Mouse (Mus musculus) CH12.LX (cell line): ENCODE measurements around the gene 4930544D05Rik. TPM values are rescaled to one million over a fixed set of nuclear protein-coding genes. Genes with fewer than 3 reads are reported as not detected.

Experiments used
- DNase-seq: peaks from one replicate; pipeline ENCODE4 v3.0.0-alpha.2; 2013; ENCODE audit errors: extremely low read depth
- H3K27ac ChIP-seq: 2 replicates; pipeline ENCODE4 v1.5.1; 2012; ENCODE audit warnings: low read depth, mild to moderate bottlenecking, control low read depth, moderate library complexity; ENCODE audit not compliant: insufficient read depth
- H3K27me3 ChIP-seq: replicated peaks from 2 replicates; pipeline ENCODE3; 2012; ENCODE audit warnings: inconsistent platforms
- H3K36me3 ChIP-seq, 2 experiments: replicated peaks in 1 of 2; 2 replicates each; pipeline versions ENCODE3 to v1.6.1; 2012; ENCODE audit warnings: inconsistent platforms in 1 of 2, low read length in 1 of 2, mild to moderate bottlenecking in 1 of 2, mixed read lengths in 1 of 2, moderate library complexity in 1 of 2; ENCODE audit not compliant: control insufficient read depth in 1 of 2, insufficient read depth in 1 of 2
- H3K4me1 ChIP-seq, 2 experiments: 2 replicates each; pipeline ENCODE4 v1.6.1; 2012; ENCODE audit warnings: inconsistent platforms in 1 of 2, moderate library complexity in 1 of 2; ENCODE audit not compliant: insufficient read depth in 2 of 2, control insufficient read depth in 1 of 2
- H3K4me2 ChIP-seq: 2 replicates; pipeline ENCODE4 v1.6.1; 2012; ENCODE audit warnings: low read depth, mild to moderate bottlenecking, control low read depth; ENCODE audit not compliant: poor library complexity, insufficient read depth, severe bottlenecking
- H3K4me3 ChIP-seq, 3 experiments: fragments of 150-350 bp in 1 of 3; sonication (generic) in 1 of 3; replicated peaks in 1 of 3; 2 replicates each; pipeline versions ENCODE3 to v1.5.1; 2011 to 2012; ENCODE audit warnings: low read depth in 2 of 3, low read length in 2 of 3, mild to moderate bottlenecking in 2 of 3, moderate library complexity in 2 of 3, control low read depth in 1 of 3, improper control_type of control experiment in 1 of 3, inconsistent platforms in 1 of 3, mixed read lengths in 1 of 3; ENCODE audit not compliant: poor library complexity in 1 of 3
- H3K79me2 ChIP-seq: replicated peaks from 2 replicates; pipeline ENCODE4 v1.6.1; 2012; ENCODE audit warnings: mild to moderate bottlenecking, moderate library complexity; ENCODE audit not compliant: control insufficient read depth, poor library complexity, insufficient read depth, severe bottlenecking; ENCODE audit errors: extremely low read depth
- H3K9ac ChIP-seq: 2 replicates; pipeline ENCODE4 v1.6.1; 2012; ENCODE audit warnings: low read depth, mild to moderate bottlenecking, control low read depth, moderate library complexity; ENCODE audit not compliant: insufficient read depth
- H3K9me3 ChIP-seq: replicated peaks from 2 replicates; pipeline ENCODE3; 2012; ENCODE audit warnings: low read length, inconsistent platforms, mixed read lengths
- BHLHE40 ChIP-seq: IDR thresholded peaks from 2 replicates; pipeline ENCODE4 v1.6.1; 2011; ENCODE audit warnings: mild to moderate bottlenecking, low read depth, low read length, improper control_type of control experiment
- CHD2 ChIP-seq: IDR thresholded peaks from 2 replicates; pipeline ENCODE4 v1.6.1; 2011; ENCODE audit warnings: low read length, improper control_type of control experiment
- E2F4 ChIP-seq: IDR thresholded peaks from 2 replicates; pipeline ENCODE4 v1.6.1; 2011; ENCODE audit warnings: low read depth, low read length, improper control_type of control experiment; ENCODE audit not compliant: insufficient replicate concordance
- EP300 ChIP-seq: IDR thresholded peaks from 2 replicates; pipeline ENCODE4 v1.6.1; 2011; ENCODE audit warnings: low read length, improper control_type of control experiment
- ETS1 ChIP-seq: conservative IDR thresholded peaks from 2 replicates; pipeline ENCODE4 v1.6.1; 2012; ENCODE audit warnings: low read depth, mild to moderate bottlenecking, inconsistent platforms, low read length, improper control_type of control experiment, moderate library complexity
- IRF4 ChIP-seq: IDR thresholded peaks from 2 replicates; pipeline ENCODE4 v1.6.1; 2014; ENCODE audit warnings: low read depth, mild to moderate bottlenecking, inconsistent platforms, low read length, improper control_type of control experiment
- JUN ChIP-seq: IDR thresholded peaks from 2 replicates; pipeline ENCODE4 v1.6.1; 2011; ENCODE audit warnings: low read depth, mild to moderate bottlenecking, low read length, improper control_type of control experiment, moderate library complexity; ENCODE audit not compliant: insufficient read depth
- MAFK ChIP-seq: IDR thresholded peaks from 2 replicates; pipeline ENCODE4 v1.6.1; 2011; ENCODE audit warnings: low read length, improper control_type of control experiment; ENCODE audit not compliant: insufficient replicate concordance
- NELFE ChIP-seq: IDR thresholded peaks from 2 replicates; pipeline ENCODE4 v1.6.1; 2011; ENCODE audit warnings: low read depth, low read length, improper control_type of control experiment
- RAD21 ChIP-seq: IDR thresholded peaks from 2 replicates; pipeline ENCODE4 v1.6.1; 2011; ENCODE audit warnings: low read depth, mild to moderate bottlenecking, low read length, improper control_type of control experiment, moderate library complexity
- RCOR1 ChIP-seq: conservative IDR thresholded peaks from 2 replicates; pipeline ENCODE4 v1.6.1; 2012; ENCODE audit warnings: low read depth, mild to moderate bottlenecking, inconsistent platforms, low read length, improper control_type of control experiment
- SMC3 ChIP-seq: IDR thresholded peaks from 2 replicates; pipeline ENCODE4 v1.6.1; 2011; ENCODE audit warnings: low read depth, low read length, improper control_type of control experiment
- UBTF ChIP-seq: IDR thresholded peaks from 2 replicates; pipeline ENCODE4 v1.6.1; 2012; ENCODE audit warnings: low read depth, mild to moderate bottlenecking, inconsistent platforms, low read length, improper control_type of control experiment, moderate library complexity
- USF2 ChIP-seq: conservative IDR thresholded peaks from 2 replicates; pipeline ENCODE4 v1.6.1; 2011; ENCODE audit warnings: low read depth, low read length, improper control_type of control experiment
- ZC3H11A ChIP-seq: IDR thresholded peaks from 2 replicates; pipeline ENCODE4 v1.6.1; 2012; ENCODE audit warnings: low read depth, mild to moderate bottlenecking, inconsistent platforms, low read length, improper control_type of control experiment
- ZKSCAN1 ChIP-seq: IDR thresholded peaks from 2 replicates; pipeline ENCODE4 v1.6.1; 2012; ENCODE audit warnings: low read depth, inconsistent platforms, low read length, improper control_type of control experiment, borderline replicate concordance
- ZMIZ1 ChIP-seq: IDR thresholded peaks from 2 replicates; pipeline ENCODE4 v1.6.1; 2012; ENCODE audit warnings: low read depth, mild to moderate bottlenecking, inconsistent platforms, low read length, improper control_type of control experiment
- ZNF384 ChIP-seq: IDR thresholded peaks from 2 replicates; pipeline ENCODE4 v1.6.1; 2012; ENCODE audit warnings: low read depth, low read length, improper control_type of control experiment, inconsistent platforms
- dilution Hi-C: fragments of 300-500 bp; cut with MboI; formaldehyde crosslinking; loops from 2 replicates; pipeline ENCODE4 v1.14.3; 2020; ENCODE audit warnings: low sequenced_read_pairs; ENCODE audit not compliant: extremely low pct_unique_long_range_greater_than_20kb, extremely low pct_ligation_motif_present
- in situ Hi-C: fragments of 300-500 bp; cut with MboI; formaldehyde crosslinking; loops from 3 replicates; pipeline ENCODE4 v1.14.3; 2019; ENCODE audit warnings: low sequenced_read_pairs, low pct_ligation_motif_present, low pct_unique_long_range_greater_than_20kb, mixed read lengths
- polyA plus RNA-seq: library from polyadenylated mRNA; unstranded; fragments of >175 nt; gene quantifications from 2 replicates; pipeline ENCODE4 v1.2.1, GENCODE M21; 2012; ENCODE audit warnings: low read depth; ENCODE audit not compliant: insufficient read length
- total RNA-seq, 2 experiments: library from RNA; depleted of rRNA; stranded (reverse); fragments of 300-350 nt in 1 of 2; fragments of >200 nt in 1 of 2; gene quantifications; 2 replicates each; pipeline ENCODE4 v1.2.3; 2012 to 2014

Gene 4930544D05Rik
- total and polyA plus RNA-seq, 3 experiments, result 0.17 TPM; not detected in 2

DNA sequence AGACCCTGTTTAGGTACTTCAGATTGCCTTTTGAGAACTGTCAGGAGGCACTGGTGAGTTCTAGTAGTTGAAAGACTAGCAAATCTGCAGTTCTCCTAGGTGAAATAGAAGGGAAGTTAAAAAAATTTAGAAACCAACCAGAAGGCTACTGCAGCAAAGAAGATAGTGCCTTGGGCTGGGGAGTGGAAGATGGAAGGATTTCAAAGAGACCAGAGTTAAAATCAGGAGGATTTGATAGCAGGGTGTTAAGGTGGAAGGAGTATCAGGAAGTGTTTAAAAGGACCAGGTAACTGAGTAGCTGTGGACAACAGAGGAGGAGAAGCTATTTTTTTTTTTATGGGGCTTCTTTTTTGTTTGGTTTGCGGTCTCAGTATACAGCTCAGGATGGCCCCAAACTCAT, 22.1 kb downstream of the 4930544D05Rik start:
- Histone ChIP-seq H3K9me3 (no peaks in the 10 kb centered on the region), H3K27ac (no peak overlapping the region), H3K4me2 (no peak overlapping the region), H3K36me3 (peaks cover 0 to 19% of the 10 kb centered on the region in 2 experiments), H3K4me3 (no peak overlapping the region), H3K27me3 (no peaks in the 10 kb centered on the region), H3K79me2 (no peaks in the 10 kb centered on the region), H3K4me1 (no peaks in the 10 kb centered on the region), H3K9ac (no peak overlapping the region)
- in situ Hi-C loops (no loop called here), dilution Hi-C loops (no loop called here)
- no peak for TF ChIP-seq IRF4
- TF ChIP-seq SMC3, result no peak
- TF ChIP-seq CHD2, result no peak
- DNase-seq, result no peak

GRCm38 (mm10) chr11:70638293-70638692, 22.6 kb downstream of the 4930544D05Rik start:
- Histone ChIP-seq H3K27ac (no peak overlapping the region), H3K9ac (no peak overlapping the region), H3K4me2 (no peak overlapping the region), H3K4me1 (no peaks in the 10 kb centered on the region), H3K27me3 (no peaks in the 10 kb centered on the region), H3K9me3 (no peaks in the 10 kb centered on the region), H3K4me3 (no peak overlapping the region), H3K36me3 (peaks cover 0 to 23% of the 10 kb centered on the region in 2 experiments), H3K79me2 (no peaks in the 10 kb centered on the region)
- no peak for DNase-seq
- dilution Hi-C loops, result no loop called here
- in situ Hi-C loops, result no loop called here
- TF ChIP-seq ZMIZ1 (no peak), ZC3H11A (no peak), E2F4 (no peak), MAFK (no peak), ETS1 (no peak), IRF4 (no peak), RCOR1 (no peak), BHLHE40 (no peak), UBTF (no peak), JUN (no peak), USF2 (no peak)

DNA sequence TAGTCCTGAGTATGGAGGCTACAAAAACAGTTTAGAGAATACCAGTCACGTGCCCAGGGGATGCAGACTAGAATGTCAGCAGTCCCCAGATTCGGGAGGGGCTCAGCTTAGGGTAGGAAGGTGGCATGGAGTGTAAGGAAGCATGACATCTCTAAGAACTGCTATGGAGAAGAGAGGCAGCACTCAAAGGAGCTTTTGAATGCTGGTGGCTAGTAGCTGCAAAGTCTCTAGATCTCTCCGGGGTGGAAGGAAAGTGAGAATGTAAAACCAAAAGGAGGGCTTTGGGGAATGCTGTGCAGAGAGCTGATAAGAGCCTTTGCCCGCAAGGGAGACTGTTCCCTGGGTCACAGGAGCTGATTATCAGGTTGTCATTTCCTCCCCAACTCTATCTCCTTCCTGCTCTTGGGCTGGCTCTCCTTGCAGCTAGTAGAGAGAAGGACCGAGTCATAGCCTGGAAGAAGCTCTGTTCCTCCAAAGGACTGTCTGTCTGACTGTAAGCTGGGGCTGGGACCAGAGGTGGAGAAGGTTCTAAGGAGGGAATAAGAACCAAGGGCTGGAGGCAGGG, 23.1 kb downstream of the 4930544D05Rik start, which contains the start of gene Gp1ba:
Gene Gp1ba (plus strand): TSS at position 409 of the 565 bp plus-strand sequence.
- no peak for DNase-seq
- H3K4me3 ChIP-seq, result no peak within 1 kb of the TSS
- H3K27me3 ChIP-seq, result no peaks in the 10 kb centered on the region
- no peak within 1 kb of the TSS for H3K9ac ChIP-seq
- dilution Hi-C loops, result no loop called here
- TF ChIP-seq ZNF384, result no peak
- no peak for TF ChIP-seq JUN
- no peak for TF ChIP-seq ETS1
- no peak for TF ChIP-seq USF2
- TF ChIP-seq NELFE, result no peak
- no peak for TF ChIP-seq RAD21
- TF ChIP-seq ZKSCAN1, result no peak
- no peak for TF ChIP-seq EP300
- no peaks in the 10 kb centered on the region for H3K79me2 ChIP-seq
- in situ Hi-C loops, result no loop called here
- H3K36me3 ChIP-seq, result peaks cover 0 to 27% of the 10 kb centered on the region in 2 experiments
- no peaks in the 10 kb centered on the region for H3K9me3 ChIP-seq
- no peak within 1 kb of the TSS for H3K27ac ChIP-seq
- no peak within 1 kb of the TSS for H3K4me2 ChIP-seq
- no peaks in the 10 kb centered on the region for H3K4me1 ChIP-seq
